Mouse (Mus musculus) kidney, embryonic 15.5 days (tissue): ENCODE data around the gene Mical2. TPM values are rescaled to one million over a fixed set of nuclear protein-coding genes. Genes with fewer than 3 reads are reported as not detected.

Source experiments
- ATAC-seq: fragments of 200-750 bp; cut with Nextera tagmentation; replicated peaks from 2 replicates; pipeline ENCODE4 v1.8.0; 2017; ENCODE audit warnings: moderate TSS enrichment; ENCODE audit not compliant: low FRiP score
- H3K27ac ChIP-seq: fragments of 300-500 bp; sonication (generic); 2 replicates; pipeline ENCODE4 v1.5.1; 2015; ENCODE audit warnings: mild to moderate bottlenecking, inconsistent platforms
- H3K27me3 ChIP-seq: fragments of 300-500 bp; sonication (generic); 2 replicates; pipeline ENCODE4 v1.6.1; 2015; ENCODE audit warnings: inconsistent platforms
- H3K36me3 ChIP-seq: fragments of 300-500 bp; sonication (generic); 2 replicates; pipeline ENCODE4 v1.6.1; 2015; ENCODE audit warnings: inconsistent platforms
- H3K4me1 ChIP-seq: fragments of 300-500 bp; sonication (generic); 2 replicates; pipeline ENCODE4 v1.6.1; 2015; ENCODE audit warnings: inconsistent platforms
- H3K4me2 ChIP-seq: fragments of 300-500 bp; sonication (generic); 2 replicates; pipeline ENCODE4 v1.6.1; 2015; ENCODE audit warnings: moderate library complexity, mild to moderate bottlenecking, inconsistent platforms
- H3K4me3 ChIP-seq: fragments of 300-500 bp; sonication (generic); replicated peaks from 2 replicates; pipeline ENCODE4 v1.5.1; 2015; ENCODE audit warnings: mild to moderate bottlenecking, inconsistent platforms
- H3K9ac ChIP-seq: fragments of 300-500 bp; sonication (generic); 2 replicates; pipeline ENCODE4 v1.6.1; 2015; ENCODE audit warnings: mild to moderate bottlenecking, inconsistent platforms
- H3K9me3 ChIP-seq: fragments of 300-500 bp; sonication (generic); replicated peaks from 2 replicates; pipeline ENCODE4 v1.6.1; 2016; ENCODE audit warnings: inconsistent platforms
- WGBS: fragments of 180-500 bp; shearing (Covaris S2); methylation state at CpG from one replicate; pipeline ENCODE4 v1.1.7; 2015; ENCODE audit warnings: mixed read lengths; 5-methylcytosine and 5-hydroxymethylcytosine counted together
- polyA plus RNA-seq: library from polyadenylated mRNA; unstranded; fragments of >200 nt; fragmentation: Nextera tagmentation; extraction: Ambion mirVana; gene quantifications from 2 replicates; pipeline ENCODE4 v1.2.1, GENCODE M21; 2015

Gene Mical2
- polyA plus RNA-seq, 1 experiment from 2014 or later, result 7.5 TPM

DNA sequence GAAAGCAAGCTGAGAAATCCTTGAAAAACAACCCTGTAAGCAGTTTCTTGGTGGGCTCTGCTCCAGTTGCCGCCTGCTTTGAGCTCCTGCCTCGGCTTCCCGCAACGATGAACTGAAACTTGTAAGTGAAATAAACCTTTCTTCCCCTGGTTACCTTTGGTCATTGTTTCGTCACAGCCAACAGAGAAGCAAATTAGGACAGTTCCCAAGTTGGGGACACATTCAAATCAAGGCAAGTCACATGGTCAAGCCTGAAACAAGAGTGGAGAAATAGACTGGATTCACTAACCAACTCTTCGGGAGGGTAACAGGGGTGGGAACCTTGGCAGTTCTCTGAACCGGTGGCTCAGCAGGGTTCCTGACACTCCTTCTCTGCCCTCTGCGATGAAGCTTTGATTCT lies 28.2 kb upstream of the Mical2 start:
- H3K4me1 ChIP-seq, result peaks cover 6% of the 10 kb centered on the region
- no peak overlapping the region for H3K4me2 ChIP-seq
- no peak overlapping the region for H3K9ac ChIP-seq
- no peaks in the 10 kb centered on the region for H3K36me3 ChIP-seq
- H3K4me3 ChIP-seq, result no peak overlapping the region
- no peak overlapping the region for H3K27ac ChIP-seq
- no peak for ATAC-seq
- 77% methylated on average over 8 of the region's 8 CpGs for WGBS
- no peaks in the 10 kb centered on the region for H3K27me3 ChIP-seq
- H3K9me3 ChIP-seq, result no peaks in the 10 kb centered on the region

DNA sequence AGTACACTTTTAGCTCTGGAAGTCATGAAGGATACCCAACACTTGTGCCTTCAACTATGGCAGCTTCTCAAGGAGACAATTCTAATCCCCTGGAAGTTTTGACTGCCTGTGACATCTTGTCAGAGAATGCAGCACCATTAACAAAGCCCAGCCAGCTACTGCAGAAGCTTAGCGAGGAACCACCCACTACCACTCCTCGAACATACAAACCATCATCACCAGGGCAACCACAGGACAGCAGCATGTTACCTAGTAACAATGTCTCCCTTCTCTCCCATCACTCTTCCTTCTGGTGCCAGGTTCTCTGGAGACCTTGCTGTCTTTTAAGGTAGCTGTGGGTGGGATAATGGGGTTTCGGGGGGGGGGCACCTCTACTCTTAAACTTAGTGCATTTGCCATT lies 26.3 kb upstream of the Mical2 start:
- peaks cover 23% of the 10 kb centered on the region for H3K4me1 ChIP-seq
- WGBS, result 84% methylated on average over 3 of the region's 3 CpGs
- ATAC-seq, result no peak
- no peaks in the 10 kb centered on the region for H3K9me3 ChIP-seq
- H3K36me3 ChIP-seq, result no peaks in the 10 kb centered on the region
- no peak overlapping the region for H3K27ac ChIP-seq
- no peak overlapping the region for H3K9ac ChIP-seq
- H3K4me3 ChIP-seq, result no peak overlapping the region
- no peak overlapping the region for H3K4me2 ChIP-seq
- H3K27me3 ChIP-seq, result no peaks in the 10 kb centered on the region

DNA sequence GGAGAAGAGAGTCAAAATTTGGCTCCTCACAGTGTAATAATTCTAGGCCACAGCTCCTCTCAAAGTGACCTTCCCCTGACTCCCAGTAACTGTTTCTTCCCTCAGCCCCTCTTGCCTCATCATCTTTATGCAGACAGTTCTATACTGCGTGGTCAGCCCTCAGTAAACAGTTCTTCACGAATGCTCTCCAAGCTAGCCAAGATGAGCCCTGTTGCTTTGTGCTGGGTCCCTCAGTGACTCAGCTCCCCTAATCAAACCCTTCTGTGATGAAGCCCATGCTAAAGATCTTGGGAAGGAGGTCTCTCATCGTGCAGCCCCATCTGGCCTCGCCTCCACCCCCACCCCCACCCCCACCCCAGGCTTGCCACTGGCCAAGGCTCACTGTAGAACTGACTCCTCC lies 24.9 kb upstream of the Mical2 start:
- 53% methylated on average over 4 of the region's 4 CpGs for WGBS
- H3K36me3 ChIP-seq, result no peaks in the 10 kb centered on the region
- no peaks in the 10 kb centered on the region for H3K9me3 ChIP-seq
- no peak overlapping the region for H3K9ac ChIP-seq
- H3K4me3 ChIP-seq, result no peak overlapping the region
- no peak for ATAC-seq
- H3K27me3 ChIP-seq, result no peaks in the 10 kb centered on the region
- no peak overlapping the region for H3K27ac ChIP-seq
- H3K4me2 ChIP-seq, result no peak overlapping the region
- peaks cover 30% of the 10 kb centered on the region for H3K4me1 ChIP-seq

DNA sequence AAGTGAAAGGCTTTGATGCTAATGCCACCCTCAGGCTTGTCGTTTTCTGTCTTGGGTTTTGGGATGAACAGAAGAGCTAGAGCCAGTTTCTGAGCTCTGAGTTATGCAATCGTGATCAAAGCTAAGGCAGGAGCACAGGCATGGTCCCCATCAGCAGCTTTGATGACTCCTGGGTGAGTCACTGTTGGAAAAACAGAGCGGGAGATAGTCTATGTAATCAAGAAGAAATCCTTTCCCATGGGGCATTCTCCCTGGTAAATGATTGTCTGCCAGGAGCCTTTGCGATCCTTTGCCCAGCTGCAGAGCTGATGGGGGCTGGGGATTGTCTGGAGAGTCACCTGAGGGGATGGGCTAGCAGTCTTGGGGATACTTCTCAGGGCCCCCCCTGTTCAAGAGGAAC lies 23.5 kb upstream of the Mical2 start:
- H3K4me1 ChIP-seq, result peaks cover 30% of the 10 kb centered on the region
- peak; percentile 71 for ATAC-seq
- no peak overlapping the region for H3K4me3 ChIP-seq
- H3K27ac ChIP-seq, result peak overlapping the region; percentile 56
- no peaks in the 10 kb centered on the region for H3K27me3 ChIP-seq
- no peaks in the 10 kb centered on the region for H3K36me3 ChIP-seq
- H3K9me3 ChIP-seq, result no peaks in the 10 kb centered on the region
- H3K4me2 ChIP-seq, result no peak overlapping the region
- H3K9ac ChIP-seq, result no peak overlapping the region
- 30% methylated on average over 4 of the region's 4 CpGs for WGBS

DNA sequence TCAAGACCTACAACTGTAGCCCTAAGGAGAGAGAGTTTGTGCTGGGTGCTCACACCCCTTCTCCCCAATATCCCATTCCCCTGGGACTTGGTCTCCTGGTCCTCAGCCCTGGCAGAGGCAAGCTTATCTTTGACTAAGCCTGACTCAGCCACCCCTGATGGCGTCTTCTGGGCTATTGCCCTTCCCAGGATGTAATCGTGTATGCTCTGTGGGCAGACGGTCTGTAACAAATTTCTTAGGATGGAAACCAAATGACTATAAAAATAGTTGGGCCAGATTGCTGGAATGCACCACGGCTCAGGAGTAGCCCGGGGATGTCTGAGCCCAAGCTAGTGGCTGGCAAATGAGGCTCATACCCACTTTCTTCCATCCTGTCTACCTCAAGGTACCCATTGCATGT lies 22.8 kb upstream of the Mical2 start:
- WGBS, result 74% methylated on average over 5 of the region's 5 CpGs
- H3K9ac ChIP-seq, result no peak overlapping the region
- no peaks in the 10 kb centered on the region for H3K27me3 ChIP-seq
- ATAC-seq, result no peak
- no peaks in the 10 kb centered on the region for H3K36me3 ChIP-seq
- peak overlapping the region; percentile 56; the same call in 1 of the 2 replicates for H3K27ac ChIP-seq
- H3K4me1 ChIP-seq, result peaks cover 30% of the 10 kb centered on the region
- H3K4me2 ChIP-seq, result no peak overlapping the region
- H3K4me3 ChIP-seq, result no peak overlapping the region
- no peaks in the 10 kb centered on the region for H3K9me3 ChIP-seq

DNA sequence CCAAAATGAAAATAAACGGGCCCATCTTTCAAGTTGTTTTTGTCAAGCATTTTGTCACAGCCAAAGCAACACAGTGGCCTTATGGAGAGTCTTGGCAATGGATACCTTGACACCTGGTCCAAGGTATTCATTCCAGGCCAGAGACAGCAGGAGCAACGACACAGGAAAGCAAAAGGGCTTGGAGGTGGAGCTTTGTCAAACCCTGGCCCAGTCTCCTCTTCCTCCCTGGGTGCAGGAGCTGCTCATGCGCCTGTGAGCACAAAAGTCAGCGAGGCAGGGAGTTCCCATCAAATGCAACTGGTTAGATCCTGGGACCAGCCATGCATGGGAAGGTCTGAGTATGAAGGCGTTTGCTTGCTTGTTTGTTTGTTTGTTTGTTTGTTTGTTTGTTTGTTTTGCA lies 21.7 kb upstream of the Mical2 start:
- H3K27me3 ChIP-seq, result no peaks in the 10 kb centered on the region
- 51% methylated on average over 5 of the region's 5 CpGs for WGBS
- H3K4me1 ChIP-seq, result peaks cover 37% of the 10 kb centered on the region
- H3K9ac ChIP-seq, result no peak overlapping the region
- H3K36me3 ChIP-seq, result no peaks in the 10 kb centered on the region
- H3K27ac ChIP-seq, result peak overlapping the region; percentile 87
- no peak for ATAC-seq
- H3K4me3 ChIP-seq, result no peak overlapping the region
- no peaks in the 10 kb centered on the region for H3K9me3 ChIP-seq
- no peak overlapping the region for H3K4me2 ChIP-seq

DNA sequence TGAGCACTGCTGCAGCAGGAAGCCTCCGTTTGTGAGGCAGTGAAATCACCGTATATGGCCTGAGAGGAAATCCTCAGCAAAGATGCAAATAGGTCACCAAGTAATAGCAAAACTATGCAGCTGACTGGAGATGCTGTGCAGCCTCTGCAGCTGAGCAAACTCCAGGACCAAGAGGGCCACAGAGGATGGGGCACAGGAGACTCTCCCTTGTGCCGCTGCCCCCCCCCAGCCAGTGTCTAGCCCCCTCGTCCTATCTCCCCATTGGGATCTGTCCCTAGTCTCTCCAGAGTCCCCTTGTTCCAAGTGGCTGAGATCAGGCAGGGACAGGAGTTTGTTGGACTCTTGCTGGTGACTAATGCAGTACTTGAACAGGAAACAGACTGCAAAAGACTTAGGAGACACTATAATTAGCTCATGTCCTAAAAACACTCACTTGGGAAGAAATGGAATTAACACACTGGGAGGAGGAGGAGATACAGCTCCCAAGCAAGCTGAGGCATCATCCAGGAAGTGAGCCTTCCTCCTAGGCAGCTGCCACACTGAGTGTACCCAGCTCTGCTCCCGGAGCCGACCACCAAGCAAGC lies 21.2 kb upstream of the Mical2 start:
- Histone ChIP-seq H3K9ac (no peak overlapping the region), H3K27ac (peak overlapping the region; percentile 87), H3K36me3 (no peaks in the 10 kb centered on the region), H3K4me3 (no peak overlapping the region), H3K4me1 (peaks cover 38% of the 10 kb centered on the region), H3K27me3 (no peaks in the 10 kb centered on the region), H3K9me3 (no peaks in the 10 kb centered on the region), H3K4me2 (no peak overlapping the region)
- no peak for ATAC-seq
- 52% methylated on average over 6 of the region's 6 CpGs for WGBS

DNA sequence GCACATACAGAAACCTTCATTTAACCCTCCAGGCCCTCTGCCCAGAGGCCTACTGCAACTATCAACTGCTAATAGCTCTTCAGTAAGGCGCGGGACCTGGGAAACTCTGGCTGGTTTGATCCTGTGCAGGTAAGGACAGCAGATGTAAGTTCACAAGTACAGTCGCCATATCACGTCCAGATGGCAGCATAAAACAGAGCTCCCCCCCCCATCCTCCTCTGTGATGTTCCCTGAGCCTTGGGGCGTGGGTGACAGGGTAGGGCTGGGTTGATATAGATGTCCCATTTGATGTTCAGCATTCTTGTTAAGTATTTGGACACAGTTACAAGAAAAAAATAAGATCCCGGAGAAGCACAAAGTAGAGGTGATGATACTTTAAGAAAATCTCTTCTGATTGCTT lies 20.1 kb upstream of the Mical2 start:
- Histone ChIP-seq H3K9me3 (no peaks in the 10 kb centered on the region), H3K9ac (no peak overlapping the region), H3K36me3 (no peaks in the 10 kb centered on the region), H3K4me2 (no peak overlapping the region), H3K4me1 (peaks cover 38% of the 10 kb centered on the region), H3K4me3 (no peak overlapping the region), H3K27me3 (no peaks in the 10 kb centered on the region), H3K27ac (no peak overlapping the region)
- 90% methylated on average over 6 of the region's 6 CpGs for WGBS
- no peak for ATAC-seq

DNA sequence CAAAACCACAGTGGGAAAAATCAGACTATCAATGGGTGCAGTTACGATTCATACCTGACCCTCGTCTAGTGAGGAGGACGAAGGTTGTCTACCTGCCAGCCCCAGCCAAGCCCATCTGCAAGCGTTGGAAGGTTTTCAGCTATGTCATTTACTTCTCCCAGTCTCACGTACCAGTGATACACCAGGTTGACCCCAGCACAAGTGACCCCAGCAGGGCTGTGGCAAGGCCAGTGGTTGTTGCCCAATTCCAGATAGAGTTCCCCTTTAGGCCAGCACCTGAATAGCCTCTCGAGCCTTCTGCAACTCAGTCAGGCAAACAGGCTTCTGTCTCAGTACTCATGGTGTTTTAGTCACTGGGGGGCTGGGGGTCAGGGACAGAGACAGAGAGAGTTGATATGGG lies 17.9 kb upstream of the Mical2 start:
- Histone ChIP-seq H3K4me1 (peaks cover 29% of the 10 kb centered on the region), H3K4me2 (no peak overlapping the region), H3K9ac (no peak overlapping the region), H3K27me3 (no peaks in the 10 kb centered on the region), H3K9me3 (no peaks in the 10 kb centered on the region), H3K36me3 (no peaks in the 10 kb centered on the region), H3K27ac (no peak overlapping the region), H3K4me3 (no peak overlapping the region)
- 90% methylated on average over 6 of the region's 6 CpGs for WGBS
- ATAC-seq, result no peak

DNA sequence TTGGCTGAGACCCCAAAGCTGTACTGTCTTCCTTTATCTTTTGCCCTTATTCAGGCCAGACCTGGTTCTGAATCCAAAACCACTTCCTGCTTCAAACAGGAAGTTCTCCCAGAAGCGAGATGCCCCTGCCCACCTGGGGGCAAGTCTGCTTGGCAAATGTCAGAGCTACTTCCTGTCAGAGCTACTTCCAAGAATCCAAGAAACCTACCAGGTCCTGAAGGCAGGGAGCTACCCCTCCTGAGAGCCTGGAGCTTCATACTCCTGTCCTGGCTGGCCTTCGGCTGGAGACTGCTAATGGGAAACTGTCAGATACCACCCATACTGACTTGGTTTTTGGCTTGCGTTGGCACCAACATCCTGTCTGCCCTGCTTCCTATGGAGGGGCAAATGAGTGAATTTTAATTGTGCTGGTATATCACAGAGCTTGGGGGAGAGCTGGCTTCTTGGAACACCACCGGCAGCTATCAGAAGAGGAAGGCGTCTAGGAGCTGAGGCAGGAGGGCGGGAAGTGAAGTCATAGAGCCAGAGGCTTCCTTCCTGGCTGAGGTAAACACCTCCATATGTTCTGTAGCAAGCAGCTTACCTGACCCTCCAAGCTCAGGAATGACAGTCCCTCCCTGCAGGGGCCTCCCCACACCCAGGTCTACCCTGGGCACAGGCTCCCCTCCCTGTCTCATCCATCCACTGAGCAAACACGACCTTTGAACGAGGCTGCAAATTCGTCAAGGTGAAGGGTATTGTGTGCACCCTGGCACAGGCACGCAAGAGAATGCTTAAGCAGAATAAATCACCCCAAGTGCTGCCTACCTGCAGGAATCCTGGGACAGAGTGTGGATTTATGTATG lies 17.1 kb upstream of the Mical2 start:
- Histone ChIP-seq H3K4me1 (peaks cover 27% of the 10 kb centered on the region), H3K27ac (peak overlapping the region; percentile 28), H3K36me3 (no peaks in the 10 kb centered on the region), H3K9me3 (no peaks in the 10 kb centered on the region), H3K27me3 (no peaks in the 10 kb centered on the region), H3K4me3 (no peak overlapping the region), H3K9ac (no peak overlapping the region), H3K4me2 (no peak overlapping the region)
- 0 out of 2 replicates have a peak, but pooled peaks have one; percentile 9 for ATAC-seq
- 49% methylated on average over 10 of the region's 10 CpGs for WGBS

DNA sequence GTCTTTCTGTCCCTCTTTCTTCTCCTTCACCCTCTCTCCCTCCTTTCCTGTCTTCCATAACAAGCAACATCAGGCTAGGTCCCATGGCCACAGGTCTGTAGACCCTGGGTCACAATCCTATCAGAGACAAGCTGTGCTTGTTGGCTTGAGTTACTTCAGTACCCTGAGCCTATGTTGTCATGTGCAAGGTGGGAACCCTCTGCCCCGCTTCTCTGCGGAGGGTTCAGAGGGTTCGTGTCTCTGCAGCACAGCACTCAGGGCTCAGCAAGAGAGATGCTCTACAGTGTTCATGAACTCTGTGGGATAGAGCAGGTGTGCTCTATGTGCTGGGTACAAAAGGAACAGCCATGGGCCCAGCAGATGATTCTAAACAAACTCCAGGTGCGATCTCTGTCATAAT lies 16.0 kb upstream of the Mical2 start:
- Histone ChIP-seq H3K4me1 (peaks cover 20% of the 10 kb centered on the region), H3K27ac (no peak overlapping the region), H3K4me3 (no peak overlapping the region), H3K36me3 (no peaks in the 10 kb centered on the region), H3K27me3 (no peaks in the 10 kb centered on the region), H3K4me2 (no peak overlapping the region), H3K9me3 (no peaks in the 10 kb centered on the region), H3K9ac (no peak overlapping the region)
- WGBS, result 88% methylated on average over 4 of the region's 4 CpGs
- no peak for ATAC-seq

DNA sequence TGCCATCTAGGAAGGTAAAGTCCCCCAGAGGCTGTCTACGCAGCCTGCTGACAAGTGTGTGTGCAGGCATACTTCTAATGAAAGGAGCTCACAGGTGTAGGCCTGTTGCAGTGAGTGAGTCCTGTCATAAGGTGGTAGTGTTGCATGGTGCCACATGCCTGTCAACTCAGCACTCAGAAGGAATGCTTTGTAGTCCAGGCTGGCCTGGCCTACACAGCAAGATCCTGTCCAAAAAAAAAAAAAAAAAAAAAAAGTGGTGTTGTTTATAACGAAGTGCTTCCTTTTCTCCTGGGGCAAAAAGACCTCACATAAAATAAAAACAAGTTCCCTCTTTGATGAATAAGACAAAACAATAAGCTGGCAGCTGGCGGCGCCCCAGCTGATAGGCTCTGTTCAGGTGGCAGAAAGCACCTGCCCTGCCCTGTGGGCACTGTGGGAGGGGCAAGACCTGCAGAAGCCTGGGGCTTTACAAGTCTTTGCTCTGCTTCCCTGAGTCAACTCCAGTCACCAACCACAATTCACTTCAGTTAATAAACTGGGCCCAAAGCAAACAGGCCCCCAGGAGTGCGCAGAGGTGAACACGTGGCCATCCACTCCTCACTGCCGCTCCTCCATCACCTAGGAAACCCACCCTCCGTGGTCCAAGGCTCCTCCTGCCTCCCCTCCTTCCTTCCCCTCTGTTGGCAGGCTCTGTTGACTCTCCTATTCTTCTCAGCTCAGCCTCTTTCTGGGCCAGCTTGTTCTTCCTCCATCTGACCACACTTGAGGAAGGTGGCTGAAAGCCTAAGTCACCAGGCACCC lies 12.5 kb upstream of the Mical2 start:
- Histone ChIP-seq H3K4me2 (no peak overlapping the region), H3K36me3 (no peaks in the 10 kb centered on the region), H3K4me1 (peaks cover 25% of the 10 kb centered on the region), H3K27ac (peak overlapping the region; percentile 38), H3K9me3 (no peaks in the 10 kb centered on the region), H3K27me3 (no peaks in the 10 kb centered on the region), H3K9ac (no peak overlapping the region), H3K4me3 (no peak overlapping the region)
- peak; percentile 80 for ATAC-seq
- 37% methylated on average over 8 of the region's 8 CpGs for whole genome bisulfite sequencing
